Mouse (Mus musculus) E14TG2a.4 (cell line): ENCODE measurements around the gene Vac14.

Experiments
- CTCF ChIP-seq: conservative IDR thresholded peaks from 2 replicates; pipeline ENCODE4 v1.5.1; 2014; ENCODE audit warnings: low read length
- NANOG ChIP-seq: IDR thresholded peaks from 2 replicates; pipeline ENCODE4 v1.6.1; 2014; ENCODE audit warnings: borderline replicate concordance, low read length, mixed read lengths
- POU5F1 ChIP-seq: IDR thresholded peaks from 2 replicates; pipeline ENCODE4 v1.6.1; 2014; ENCODE audit warnings: low read length, borderline replicate concordance

- TF ChIP-seq CTCF = no peak
- TF ChIP-seq POU5F1 = no peak
- TF ChIP-seq NANOG = no peak
These were observed 87.3 kb downstream of the Vac14 start for GRCm38 (mm10) chr8:110705391-110706287.
